Mouse (Mus musculus) naive thymus-derived CD4-positive, alpha-beta T cell, adult 2 months (primary cell): ENCODE data around the gene Syf2.

Experiments used
- DNase-seq: peaks from one replicate; pipeline ENCODE4 v3.0.0-alpha.2; 2011; ENCODE audit warnings: low read depth

Gene Syf2

DNA sequence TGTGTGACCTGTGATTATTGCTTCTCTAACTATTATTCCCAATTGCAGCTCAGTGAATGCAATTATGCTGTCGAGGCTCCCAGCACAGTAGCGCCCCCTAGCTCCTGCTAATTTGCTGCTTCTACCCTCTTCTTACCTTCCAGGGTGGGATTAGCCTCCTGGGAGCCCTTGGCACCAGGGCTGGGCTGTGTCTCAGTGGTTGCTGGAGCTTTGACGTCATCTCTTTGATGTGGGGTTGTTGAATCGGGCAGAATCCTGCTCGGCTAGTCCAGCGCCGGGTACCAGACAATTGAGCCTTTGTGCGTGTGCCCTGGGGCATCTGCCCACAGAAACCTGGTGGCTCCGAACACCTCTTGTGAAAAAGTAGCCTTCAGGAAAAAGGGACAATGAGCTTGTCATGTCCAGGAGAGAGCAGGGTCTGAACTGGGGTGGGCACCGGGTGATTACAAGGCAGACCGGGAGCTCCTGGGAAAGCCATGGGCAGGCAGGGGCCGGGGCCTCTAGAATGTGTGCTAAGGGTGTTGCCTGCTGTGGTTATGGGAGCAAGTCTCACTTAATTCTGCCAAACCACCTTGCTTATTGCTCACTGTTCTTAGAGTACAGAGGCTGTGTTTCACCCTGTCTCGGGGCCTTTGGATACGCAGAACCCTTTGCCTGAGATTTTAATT, 44.7 kb downstream of the Syf2 start:
- DNase-seq, result no peak

DNA sequence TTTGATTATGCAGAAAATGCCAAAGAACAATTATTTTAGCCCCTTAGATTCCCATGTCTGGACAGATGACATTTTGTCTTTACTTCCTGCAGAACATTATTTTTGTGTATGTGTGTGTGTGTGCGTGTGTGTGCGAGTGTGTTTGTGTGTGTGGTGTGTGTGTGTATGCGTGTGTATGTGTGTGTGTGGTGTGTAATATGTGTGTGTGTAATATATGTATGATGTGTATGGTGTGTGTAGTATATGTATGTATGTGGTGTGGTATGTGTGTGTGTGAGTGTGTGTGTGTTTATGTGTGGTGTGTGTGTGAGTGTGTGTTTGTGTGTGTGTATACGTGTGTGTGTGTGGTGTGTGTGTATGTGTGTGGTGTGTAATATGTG, 45.2 kb downstream of the Syf2 start:
- DNase-seq, result no peak

DNA sequence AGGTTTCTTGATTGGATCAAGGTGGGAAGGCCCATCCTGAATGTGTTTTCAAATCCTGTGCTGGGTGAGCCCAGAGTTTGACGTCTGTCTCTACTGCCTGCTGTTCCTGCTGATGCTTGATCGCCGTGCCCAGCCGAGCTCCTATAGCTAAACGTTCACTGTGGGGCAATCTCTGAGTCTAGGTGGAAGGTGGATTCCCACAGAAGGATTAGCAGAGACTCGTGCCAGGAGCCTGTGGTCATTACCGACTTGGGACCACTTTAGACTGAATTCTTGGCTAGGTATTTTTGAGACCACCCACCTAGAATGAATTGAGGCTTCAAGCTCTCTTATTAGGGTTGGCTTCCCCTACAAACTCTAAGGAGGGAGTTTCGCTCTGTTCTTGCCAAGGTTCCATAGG, 48.2 kb downstream of the Syf2 start:
- DNase-seq, result no peak

DNA sequence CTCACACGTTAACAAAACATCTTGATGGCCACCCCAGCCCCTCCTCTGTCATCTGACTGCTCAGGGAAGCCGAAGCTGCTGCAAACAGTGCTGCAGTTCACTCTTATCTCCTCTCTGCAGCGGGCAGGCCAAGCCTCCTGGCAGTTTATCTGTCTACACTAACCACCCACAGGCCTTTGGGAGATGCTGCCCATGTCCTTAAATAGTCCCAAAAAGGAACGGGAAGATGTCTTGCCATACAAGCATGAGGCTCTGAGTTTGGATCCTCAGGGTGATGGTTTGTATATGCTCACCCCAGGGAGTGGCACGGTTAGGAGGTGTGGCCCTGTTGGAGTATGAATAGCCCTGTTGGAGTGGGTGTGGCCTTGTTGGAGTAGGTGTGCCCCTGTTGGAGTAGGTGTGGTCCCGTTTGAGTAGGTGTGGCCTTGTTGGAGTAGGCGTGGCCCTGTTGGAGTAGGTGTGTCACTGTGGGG, 51.3 kb downstream of the Syf2 start:
- DNase-seq, result no peak

DNA sequence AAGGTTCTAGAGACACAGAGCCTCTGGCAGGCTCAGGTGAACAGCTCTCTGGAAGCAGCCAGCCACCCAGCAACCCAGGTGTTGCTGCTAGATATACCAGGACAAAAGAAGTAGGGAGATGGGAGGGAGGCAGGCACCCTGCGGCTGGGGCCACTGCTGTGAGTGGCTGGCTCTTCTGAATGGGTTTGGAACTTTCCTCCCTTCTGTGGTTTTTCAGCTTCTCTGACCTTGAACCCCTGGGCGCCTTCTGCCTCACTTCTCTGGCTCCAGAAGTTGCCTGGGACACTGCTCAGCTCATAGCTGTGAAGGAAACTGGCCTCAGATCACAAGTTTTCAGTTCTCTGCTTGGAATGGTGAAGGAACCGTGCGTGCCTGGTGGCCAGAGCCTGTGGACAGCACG, 52.4 kb downstream of the Syf2 start:
- DNase-seq, result no peak

DNA sequence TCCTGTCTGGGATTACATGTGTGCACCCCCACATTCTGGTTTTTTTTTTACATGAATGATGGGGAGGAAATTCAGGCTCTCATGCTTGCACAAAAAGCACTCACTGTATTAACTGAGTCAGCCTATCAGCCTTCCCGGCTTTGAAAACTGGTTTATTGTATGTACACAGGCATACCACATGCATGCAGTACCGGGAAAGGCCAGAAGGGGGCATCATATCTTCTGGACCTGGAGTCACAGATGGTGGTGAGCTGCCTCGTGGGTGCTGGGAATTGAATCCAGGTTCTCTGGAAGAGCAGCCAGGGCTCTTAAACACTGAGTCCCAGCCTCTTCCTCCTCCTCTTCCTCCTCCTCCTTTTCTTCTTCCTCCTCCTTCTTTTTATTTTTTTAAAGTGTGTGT, 53.9 kb downstream of the Syf2 start:
- DNase-seq, result peak; percentile 39

DNA sequence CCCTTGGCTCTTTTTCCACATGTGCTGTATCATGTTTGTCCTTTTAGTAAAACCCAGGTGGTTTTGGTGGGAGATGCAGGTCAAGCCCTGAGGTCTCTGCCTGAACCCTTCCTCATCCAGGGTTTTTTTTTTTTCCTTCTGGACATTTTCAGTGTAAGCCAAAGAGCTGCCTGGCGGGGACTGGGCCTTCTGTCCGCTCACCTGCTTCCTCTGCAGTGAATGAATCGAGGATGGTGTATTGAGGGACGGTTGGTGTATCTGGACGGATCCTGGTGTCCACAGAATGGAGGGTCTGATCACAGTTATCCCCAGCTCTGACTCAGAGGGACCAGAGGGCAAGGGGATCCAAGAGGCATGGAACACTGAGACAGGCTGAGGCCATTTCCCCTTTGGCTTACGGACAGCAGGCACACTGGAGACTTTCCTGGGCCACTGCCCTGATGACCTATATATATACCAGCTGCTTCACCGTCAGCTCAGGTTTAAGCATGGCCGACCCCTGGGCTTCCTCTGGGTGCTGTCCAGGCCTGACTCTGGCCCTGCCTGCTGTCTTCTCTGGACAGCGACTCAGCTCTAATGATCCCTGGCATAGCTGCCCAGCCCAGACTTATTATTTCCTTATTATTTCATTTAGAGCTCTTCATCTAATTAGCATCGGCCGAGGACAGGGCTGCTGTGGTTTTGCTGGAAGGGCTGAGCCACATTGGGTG, 55.1 kb downstream of the Syf2 start:
- DNase-seq, result no peak

DNA sequence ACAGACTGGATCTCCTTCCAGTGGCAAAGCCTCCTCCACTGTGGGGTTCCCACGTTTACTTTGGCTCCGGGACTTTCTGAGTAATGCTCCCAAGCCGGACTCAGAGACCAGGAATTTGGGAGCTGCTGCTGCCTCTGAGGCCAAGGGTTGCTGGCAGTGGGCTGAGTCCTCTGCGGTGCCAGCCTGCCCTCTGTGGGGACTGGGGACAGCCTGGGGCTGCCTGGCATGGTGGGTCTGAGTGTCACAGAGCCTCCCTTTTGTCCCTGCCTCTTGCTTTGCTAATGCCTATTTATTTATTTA, 55.6 kb downstream of the Syf2 start:
- no peak for DNase-seq

DNA sequence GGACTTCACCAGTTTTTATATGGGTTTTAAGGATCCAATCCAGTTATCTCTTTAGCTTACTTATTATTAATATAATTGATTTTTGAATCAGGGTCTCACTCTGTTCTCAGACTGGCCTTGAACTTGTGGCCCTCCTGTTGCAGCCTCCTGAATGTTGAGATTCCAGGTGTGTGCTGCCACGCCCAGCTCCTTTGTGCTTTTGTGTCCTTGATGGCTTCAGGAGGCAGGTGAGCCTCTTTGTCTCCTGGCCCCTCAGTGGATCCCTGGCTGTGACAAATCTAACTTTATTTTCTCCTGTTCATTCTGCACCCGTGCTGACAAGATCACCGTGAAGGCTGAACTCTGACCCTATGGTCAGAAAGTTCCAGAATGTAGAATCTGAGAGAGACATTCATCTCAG, 56.3 kb downstream of the Syf2 start:
- DNase-seq, result no peak
